Mouse (Mus musculus): ENCODE measurements at regions not wholly inside any gene's neighbourhood (a gene's known extent, or its start where the extent isn't known, plus 50 kb on each side); places are given as distances from the start of the nearest gene placed in this dataset.

- Histone ChIP-seq H3K9ac (ENCODE audit: low read depth, poor library complexity, severe bottlenecking) (no peak overlapping the region), H3K9me3 (replicated peaks; ENCODE audit: control insufficient read depth, insufficient read depth, low read length, poor library complexity, severe bottlenecking) (no peaks in the 10 kb centered on the region), H3K36me3 (ENCODE audit: control insufficient read depth, insufficient read depth, low read length, poor library complexity, severe bottlenecking) (no peaks in the 10 kb centered on the region), H3K27me3 (ENCODE audit: control insufficient read depth, insufficient read depth, low read length, poor library complexity, severe bottlenecking) (no peaks in the 10 kb centered on the region), H3K27ac (ENCODE audit: insufficient read depth, low read length) (no peak overlapping the region), H3K4me1 (ENCODE audit: control insufficient read depth, insufficient read depth, low read length) (no peaks in the 10 kb centered on the region), H3K4me3 (ENCODE audit: low read depth, low read length) (no peak overlapping the region)
- no peak for TF ChIP-seq CTCF (IDR thresholded peaks at IDR 0.05; ENCODE audit: low read depth, low read length)
- TF ChIP-seq POLR2A (IDR thresholded peaks at IDR 0.05; ENCODE audit: insufficient read depth, low read length), result no peak
- TF ChIP-seq EP300 (IDR thresholded peaks at IDR 0.05; ENCODE audit: insufficient read depth, low read depth, low read length), result no peak
These were observed 300.9 kb upstream of the Egfl6 start for GRCm38 (mm10) chrX:166886417-166886816.

- no peak for TF ChIP-seq CTCF (IDR thresholded peaks at IDR 0.05; ENCODE audit: low read depth, low read length)
- TF ChIP-seq POLR2A (IDR thresholded peaks at IDR 0.05; ENCODE audit: insufficient read depth, low read length), result no peak
- TF ChIP-seq EP300 (IDR thresholded peaks at IDR 0.05; ENCODE audit: insufficient read depth, low read depth, low read length), result no peak
- H3K4me3 ChIP-seq (ENCODE audit: low read depth, low read length), result no peak overlapping the region
- H3K9ac ChIP-seq (ENCODE audit: low read depth, poor library complexity, severe bottlenecking), result no peak overlapping the region
- no peak overlapping the region for H3K27ac ChIP-seq (ENCODE audit: insufficient read depth, low read length)
- no peaks in the 10 kb centered on the region for H3K4me1 ChIP-seq (ENCODE audit: control insufficient read depth, insufficient read depth, low read length)
- H3K27me3 ChIP-seq (ENCODE audit: control insufficient read depth, insufficient read depth, low read length, poor library complexity, severe bottlenecking), result no peaks in the 10 kb centered on the region
- no peaks in the 10 kb centered on the region for H3K36me3 ChIP-seq (ENCODE audit: control insufficient read depth, insufficient read depth, low read length, poor library complexity, severe bottlenecking)
- no peaks in the 10 kb centered on the region for H3K9me3 ChIP-seq (replicated peaks; ENCODE audit: control insufficient read depth, insufficient read depth, low read length, poor library complexity, severe bottlenecking)
These were observed 284.0 kb upstream of the Egfl6 start for GRCm38 (mm10) chrX:166869515-166869914.

DNA sequence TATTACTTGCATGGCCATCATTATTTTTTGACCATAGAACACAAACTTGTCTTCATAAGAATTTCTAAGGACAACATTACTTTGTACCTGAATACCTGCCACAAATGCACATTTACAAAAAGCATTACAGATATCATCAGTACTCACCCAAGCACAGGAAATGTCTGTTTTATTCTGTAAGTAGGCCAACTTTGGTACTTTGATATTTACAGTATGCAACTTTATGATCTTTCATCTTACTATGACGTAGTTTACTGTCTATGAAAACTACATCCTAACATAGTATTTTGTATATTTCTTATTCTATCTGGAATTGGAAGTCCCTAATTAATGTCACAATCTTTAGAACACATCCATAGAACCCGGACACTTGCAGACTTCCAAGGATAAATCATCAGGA lies 282.2 kb upstream of the Egfl6 start:
- no peaks in the 10 kb centered on the region for H3K4me1 ChIP-seq (ENCODE audit: control insufficient read depth, insufficient read depth, low read length)
- H3K27ac ChIP-seq (ENCODE audit: insufficient read depth, low read length), result no peak overlapping the region
- no peak overlapping the region for H3K9ac ChIP-seq (ENCODE audit: low read depth, poor library complexity, severe bottlenecking)
- H3K4me3 ChIP-seq (ENCODE audit: low read depth, low read length), result no peak overlapping the region
- no peaks in the 10 kb centered on the region for H3K36me3 ChIP-seq (ENCODE audit: control insufficient read depth, insufficient read depth, low read length, poor library complexity, severe bottlenecking)
- no peaks in the 10 kb centered on the region for H3K9me3 ChIP-seq (replicated peaks; ENCODE audit: control insufficient read depth, insufficient read depth, low read length, poor library complexity, severe bottlenecking)
- TF ChIP-seq POLR2A (IDR thresholded peaks at IDR 0.05; ENCODE audit: insufficient read depth, low read length), result no peak
- TF ChIP-seq EP300 (IDR thresholded peaks at IDR 0.05; ENCODE audit: insufficient read depth, low read depth, low read length), result no peak
- no peak for TF ChIP-seq CTCF (IDR thresholded peaks at IDR 0.05; ENCODE audit: low read depth, low read length)
- no peaks in the 10 kb centered on the region for H3K27me3 ChIP-seq (ENCODE audit: control insufficient read depth, insufficient read depth, low read length, poor library complexity, severe bottlenecking)
